Mouse (Mus musculus) embryonic facial prominence, embryonic 11.5 days (tissue): Measurements from ENCODE around the gene Ptprf. TPM values are rescaled to one million over a fixed set of nuclear protein-coding genes. Genes with fewer than 3 reads are reported as not detected.

Experiments
- ATAC-seq: fragments of 200-750 bp; cut with Nextera tagmentation; replicated peaks from 2 replicates; pipeline ENCODE4 v1.8.0; 2017; ENCODE audit warnings: low read depth; ENCODE audit not compliant: insufficient number of reproducible peaks, low FRiP score, low TSS enrichment
- DNase-seq: peaks from one replicate; pipeline ENCODE4 v3.0.0-alpha.2; 2015; ENCODE audit warnings: low spot score
- H3K27ac ChIP-seq: fragments of 300-500 bp; sonication (generic); replicated peaks from 2 replicates; pipeline ENCODE4 v1.5.1; 2014; ENCODE audit warnings: mild to moderate bottlenecking, low read depth, low read length, control low read depth
- H3K27me3 ChIP-seq: fragments of 300-500 bp; sonication (generic); 2 replicates; pipeline ENCODE4 v1.6.1; 2014; ENCODE audit warnings: mild to moderate bottlenecking, low read length, moderate library complexity, mixed read lengths; ENCODE audit not compliant: control insufficient read depth, insufficient read depth
- H3K36me3 ChIP-seq: fragments of 300-500 bp; sonication (generic); replicated peaks from 2 replicates; pipeline ENCODE4 v1.6.1; 2014; ENCODE audit warnings: low read depth, mild to moderate bottlenecking, low read length, moderate library complexity, mixed read lengths; ENCODE audit not compliant: control insufficient read depth, insufficient read depth
- H3K4me1 ChIP-seq: fragments of 300-500 bp; sonication (generic); 2 replicates; pipeline ENCODE4 v1.6.1; 2014; ENCODE audit warnings: low read length, mixed read lengths; ENCODE audit not compliant: control insufficient read depth, insufficient read depth
- H3K4me2 ChIP-seq: fragments of 300-500 bp; sonication (generic); 2 replicates; pipeline ENCODE4 v1.6.1; 2014; ENCODE audit warnings: low read depth, mild to moderate bottlenecking, control low read depth, low read length, moderate library complexity
- H3K4me3 ChIP-seq: fragments of 300-500 bp; sonication (generic); 2 replicates; pipeline ENCODE4 v1.5.1; 2014; ENCODE audit warnings: low read depth, low read length, control low read depth
- H3K9ac ChIP-seq: fragments of 300-500 bp; sonication (generic); replicated peaks from 2 replicates; pipeline ENCODE4 v1.6.1; 2014; ENCODE audit warnings: mild to moderate bottlenecking, control low read depth, low read length
- H3K9me3 ChIP-seq: fragments of 300-500 bp; sonication (generic); replicated peaks from 2 replicates; pipeline ENCODE4 v1.6.1; 2016; ENCODE audit warnings: mild to moderate bottlenecking, low read length, inconsistent platforms, mixed read lengths; ENCODE audit not compliant: control insufficient read depth
- WGBS: fragments of 180-500 bp; shearing (Covaris S2); extraction: QIAGEN DNeasy Blood & Tissue Kit; methylation state at CpG from one replicate; pipeline ENCODE4 v1.1.7; 2014; 5-methylcytosine and 5-hydroxymethylcytosine counted together
- polyA plus RNA-seq: library from polyadenylated mRNA; unstranded; fragments of >200 nt; fragmentation: Nextera tagmentation; extraction: Ambion mirVana; gene quantifications from 2 replicates; pipeline ENCODE4 v1.2.1, GENCODE M21; 2014

Gene Ptprf
- polyA plus RNA-seq, 1 experiment from 2014 or later, result 46.3 TPM

DNA sequence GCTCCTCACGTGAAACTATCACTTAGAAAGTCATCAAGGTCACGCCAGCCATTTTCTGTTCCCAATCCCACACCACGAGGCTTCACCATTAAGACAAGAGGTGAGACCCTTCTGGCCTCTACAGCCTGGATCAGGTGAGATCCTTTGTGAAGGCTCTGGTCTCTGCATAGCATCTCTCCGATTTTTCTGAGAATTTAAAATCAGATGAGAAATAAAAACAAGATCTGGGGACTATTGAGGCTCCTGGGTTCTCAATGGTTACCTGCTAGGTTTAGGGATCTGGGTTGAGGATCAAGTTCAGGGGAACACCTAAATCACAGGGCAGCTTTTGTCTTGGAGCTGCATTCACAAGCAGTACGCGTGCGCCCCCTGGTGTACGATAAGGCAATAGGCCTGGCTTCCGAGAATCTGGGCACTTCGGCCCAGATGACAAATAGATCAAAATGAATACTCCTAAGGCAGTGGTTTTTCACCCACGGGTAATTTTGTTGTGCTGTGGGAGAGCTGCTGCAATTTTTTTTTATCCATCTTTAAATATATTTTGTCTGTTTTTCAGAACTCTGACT lies 1.6 kb upstream of the Ptprf start:
- 13% methylated on average over 11 of the region's 11 CpGs for WGBS
- Histone ChIP-seq H3K27me3 (no peaks in the 10 kb centered on the region), H3K4me1 (no peaks in the 10 kb centered on the region), H3K27ac (no peak overlapping the region), H3K4me3 (no peak overlapping the region), H3K9me3 (no peaks in the 10 kb centered on the region), H3K9ac (no peak overlapping the region), H3K36me3 (no peaks in the 10 kb centered on the region), H3K4me2 (no peak overlapping the region)
- DNase-seq (peak; percentile 93), ATAC-seq (no peak)

DNA sequence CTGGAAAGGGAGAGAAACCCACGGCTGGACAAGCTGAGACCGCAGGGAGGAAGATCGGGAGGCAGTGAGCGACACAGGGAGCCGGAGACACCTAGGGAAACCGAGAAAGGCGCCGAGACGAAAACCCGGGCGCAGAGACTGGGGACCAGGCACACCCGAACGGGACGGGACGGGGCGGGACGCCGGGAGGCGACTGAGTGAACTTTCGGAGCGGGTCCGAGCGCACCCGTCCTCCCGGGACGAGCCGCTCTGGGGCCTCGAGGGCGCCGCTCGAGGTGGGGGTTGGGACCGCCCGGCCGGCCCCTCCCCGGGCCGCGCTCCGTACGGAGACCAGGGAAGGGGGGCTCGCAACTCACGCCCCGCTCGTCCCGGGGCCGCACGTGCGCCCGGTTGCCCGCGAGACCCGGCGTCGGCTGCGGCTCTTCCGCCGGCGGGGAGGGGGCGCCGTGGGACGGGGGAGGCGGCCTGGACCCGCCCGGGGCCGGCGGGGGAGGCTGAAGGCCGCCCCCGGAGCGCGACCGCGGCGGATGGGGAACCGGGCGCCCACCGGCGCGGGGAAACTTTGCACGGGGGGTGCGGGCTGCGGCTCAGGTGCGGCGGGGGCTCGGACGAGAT lies 682 bp downstream of the Ptprf start:
- no peaks in the 10 kb centered on the region for H3K27me3 ChIP-seq
- 1% methylated on average over 54 of the region's 84 CpGs for whole genome bisulfite sequencing
- H3K27ac ChIP-seq, result peak overlapping the region; percentile 91
- H3K9me3 ChIP-seq, result no peaks in the 10 kb centered on the region
- DNase-seq (peak; percentile 55), ATAC-seq (no peak)
- no peaks in the 10 kb centered on the region for H3K4me1 ChIP-seq
- peak overlapping the region; percentile 63 for H3K4me2 ChIP-seq
- peak overlapping the region; percentile 91 for H3K9ac ChIP-seq
- peak overlapping the region; percentile 97 for H3K4me3 ChIP-seq
- no peaks in the 10 kb centered on the region for H3K36me3 ChIP-seq

DNA sequence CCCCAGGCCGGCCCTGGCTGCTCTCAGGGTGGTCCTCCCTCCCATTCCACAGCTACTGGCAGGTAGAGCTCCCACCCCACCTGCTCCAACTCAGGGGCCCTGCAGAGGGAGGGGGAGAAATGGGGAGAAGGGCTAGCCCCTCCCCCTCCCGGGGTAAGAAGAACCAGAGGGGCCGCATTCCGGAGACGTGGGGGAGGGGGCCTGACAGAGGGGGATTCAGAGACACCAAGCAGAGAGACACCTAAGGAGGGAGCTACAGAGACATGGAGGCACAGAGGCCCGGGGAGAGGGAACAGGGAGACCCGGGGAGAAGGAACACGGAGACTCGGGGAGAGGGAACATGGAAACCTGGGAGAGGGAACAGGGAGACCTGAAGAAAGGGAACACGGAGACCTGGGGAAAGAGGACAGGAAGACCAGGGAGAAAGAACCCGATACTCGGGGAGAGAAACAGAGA lies 1.2 kb downstream of the Ptprf start:
- under 1% methylated on average over 12 of the region's 12 CpGs for WGBS
- peak; percentile 78 for DNase-seq
- H3K4me1 ChIP-seq, result no peaks in the 10 kb centered on the region
- peak; percentile 20; the same call in 1 of the 2 replicates for ATAC-seq
- peak overlapping the region; percentile 91 for H3K9ac ChIP-seq
- peak overlapping the region; percentile 63 for H3K4me2 ChIP-seq
- H3K4me3 ChIP-seq, result peak overlapping the region; percentile 97
- H3K9me3 ChIP-seq, result no peaks in the 10 kb centered on the region
- H3K36me3 ChIP-seq, result no peaks in the 10 kb centered on the region
- peak overlapping the region; percentile 91 for H3K27ac ChIP-seq
- H3K27me3 ChIP-seq, result no peaks in the 10 kb centered on the region

DNA sequence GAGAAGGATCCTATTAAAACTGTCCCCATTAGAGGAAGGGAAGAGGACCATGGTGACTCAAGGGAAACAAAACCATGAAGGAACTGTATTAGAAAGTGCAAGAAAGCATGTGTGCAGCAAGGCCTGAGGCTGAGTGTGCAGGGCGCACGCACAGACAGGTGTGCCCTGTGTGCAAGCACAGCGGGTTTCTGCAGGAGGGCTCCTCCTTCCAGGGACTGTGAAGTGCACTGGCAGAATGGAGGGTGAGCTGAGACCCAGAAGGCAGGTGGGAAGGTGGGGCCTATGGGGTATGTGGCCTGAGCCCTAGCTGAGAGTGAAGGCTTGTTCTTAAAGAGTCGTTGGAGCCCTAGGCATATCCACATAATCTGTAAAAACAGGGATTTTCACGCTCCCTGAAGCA lies 1.9 kb downstream of the Ptprf start:
- Histone ChIP-seq H3K4me3 (peak overlapping the region; percentile 97), H3K27me3 (no peaks in the 10 kb centered on the region), H3K9me3 (no peaks in the 10 kb centered on the region), H3K9ac (peak overlapping the region; percentile 91; the same call in 1 of the 2 replicates), H3K4me2 (peak overlapping the region; percentile 63), H3K4me1 (no peaks in the 10 kb centered on the region), H3K36me3 (no peaks in the 10 kb centered on the region), H3K27ac (no peak overlapping the region; the same call in 1 of the 2 replicates)
- no peak for ATAC-seq
- no peak for DNase-seq
- 47% methylated on average over 5 of the region's 5 CpGs for WGBS

DNA sequence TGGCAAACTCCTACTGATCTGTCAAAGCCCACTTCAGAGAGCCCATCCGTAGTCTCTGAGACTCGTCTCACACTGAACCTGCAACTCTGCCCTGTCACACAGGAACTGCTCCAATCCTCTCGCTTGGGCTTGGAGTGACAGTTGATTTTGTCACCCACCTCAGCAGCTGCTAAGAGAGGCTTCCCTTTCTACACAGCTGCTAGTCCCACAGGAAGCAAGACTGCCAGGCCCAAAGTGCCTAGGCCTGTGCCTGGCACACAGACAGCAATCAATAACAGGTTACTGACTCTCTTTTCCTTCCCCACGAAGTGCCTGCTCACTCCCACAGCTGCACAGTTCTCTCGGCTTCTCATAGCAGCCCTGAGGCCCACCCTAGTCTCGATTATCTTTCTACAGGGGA lies 2.7 kb downstream of the Ptprf start:
- Histone ChIP-seq H3K27me3 (no peaks in the 10 kb centered on the region), H3K27ac (no peak overlapping the region), H3K9me3 (no peaks in the 10 kb centered on the region), H3K36me3 (no peaks in the 10 kb centered on the region), H3K9ac (no peak overlapping the region), H3K4me3 (no peak overlapping the region), H3K4me1 (no peaks in the 10 kb centered on the region), H3K4me2 (no peak overlapping the region)
- no peak for ATAC-seq
- 79% methylated on average over 6 of the region's 6 CpGs for WGBS
- DNase-seq, result no peak

DNA sequence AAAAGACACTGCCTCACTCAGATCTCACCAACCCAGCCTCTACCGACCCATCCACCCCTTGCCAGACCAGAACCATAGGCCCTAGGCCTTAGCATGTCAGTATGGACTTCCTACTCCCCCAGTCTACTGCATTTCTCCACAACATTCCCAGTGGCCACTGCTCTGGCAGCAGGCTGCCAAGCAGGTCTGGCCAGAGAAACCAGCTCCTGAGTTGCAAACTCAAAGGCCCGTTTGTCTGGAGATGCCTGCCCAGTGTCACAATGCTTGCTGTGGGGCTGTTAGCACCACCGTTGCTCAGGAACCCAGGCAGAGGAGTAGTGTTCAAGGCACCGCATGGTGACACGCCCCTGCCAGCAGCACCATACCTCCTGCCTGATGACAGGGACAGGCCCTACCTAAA lies 5.0 kb downstream of the Ptprf start:
- H3K9ac ChIP-seq, result no peak overlapping the region
- no peak overlapping the region for H3K4me2 ChIP-seq
- H3K4me3 ChIP-seq, result no peak overlapping the region
- no peaks in the 10 kb centered on the region for H3K27me3 ChIP-seq
- no peaks in the 10 kb centered on the region for H3K36me3 ChIP-seq
- DNase-seq (no peak), ATAC-seq (no peak)
- H3K9me3 ChIP-seq, result no peaks in the 10 kb centered on the region
- WGBS, result 80% methylated on average over 5 of the region's 5 CpGs
- no peak overlapping the region for H3K27ac ChIP-seq
- H3K4me1 ChIP-seq, result no peaks in the 10 kb centered on the region

DNA sequence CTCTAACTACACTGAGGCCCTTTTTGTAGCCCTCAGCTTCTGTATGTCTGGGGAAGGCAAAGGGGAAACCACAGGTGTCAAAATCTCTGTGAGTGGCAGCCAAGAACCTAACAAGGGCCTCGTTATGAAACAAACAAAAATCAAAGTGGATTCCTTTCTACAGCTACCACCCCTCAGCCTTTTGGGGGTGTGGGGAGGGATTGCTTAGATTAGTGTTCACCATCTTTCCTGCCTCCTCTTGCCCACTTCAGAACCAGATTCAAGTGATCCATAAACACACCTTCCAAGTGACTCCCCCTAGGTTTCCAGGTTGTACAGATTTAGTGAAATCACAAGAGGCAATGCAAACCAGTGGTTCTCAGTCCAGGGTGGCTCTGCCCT lies 9.0 kb downstream of the Ptprf start:
- Histone ChIP-seq H3K36me3 (no peaks in the 10 kb centered on the region), H3K4me2 (no peak overlapping the region), H3K4me3 (no peak overlapping the region), H3K9ac (no peak overlapping the region), H3K9me3 (no peaks in the 10 kb centered on the region), H3K27me3 (no peaks in the 10 kb centered on the region), H3K4me1 (peaks cover 8% of the 10 kb centered on the region), H3K27ac (no peak overlapping the region)
- ATAC-seq (no peak), DNase-seq (no peak)
- 74% methylated on average over 1 of the region's 1 CpGs for WGBS

DNA sequence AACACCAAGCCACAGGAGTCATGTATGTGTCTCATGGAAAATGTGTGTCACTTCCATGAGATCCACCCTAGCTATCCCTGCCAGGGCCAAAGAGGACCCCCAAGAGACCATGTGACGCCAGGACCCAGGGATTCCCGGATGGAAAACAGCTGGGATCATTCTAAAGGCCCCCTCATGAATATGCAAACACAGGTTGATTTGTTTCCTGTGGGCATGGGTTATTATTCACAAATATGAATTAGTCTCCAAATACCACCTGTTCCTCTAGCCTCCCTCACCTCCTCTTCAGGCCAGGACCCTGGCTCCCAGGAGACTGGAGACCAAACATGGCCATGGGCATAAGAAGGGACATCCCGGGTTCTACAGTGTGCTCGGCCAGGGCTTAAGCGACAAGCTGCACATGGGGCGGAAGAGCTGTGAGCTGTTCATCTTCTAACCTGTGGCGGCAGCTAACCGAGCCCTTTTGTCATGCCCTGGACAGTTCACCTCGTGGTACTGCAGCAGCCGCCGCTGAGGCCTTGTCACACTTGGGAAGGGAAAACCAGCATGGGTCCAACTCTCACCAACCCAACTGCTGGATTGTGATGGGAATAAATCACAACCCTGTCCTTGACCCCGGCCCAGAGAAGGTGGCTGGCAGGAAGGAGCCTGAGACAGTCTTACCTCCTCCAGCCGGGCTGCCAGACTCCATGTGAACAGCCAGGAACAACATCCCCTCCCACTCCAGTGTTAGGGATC lies 9.6 kb downstream of the Ptprf start:
- no peak for DNase-seq
- no peak for ATAC-seq

More for the DNA sequence above, 9.6 kb downstream of the Ptprf start:
- WGBS, result 79% methylated on average over 13 of the region's 13 CpGs
- Histone ChIP-seq H3K4me1 (peaks cover 13% of the 10 kb centered on the region), H3K9ac (no peak overlapping the region; the same call in 1 of the 2 replicates), H3K4me2 (no peak overlapping the region), H3K27me3 (no peaks in the 10 kb centered on the region), H3K4me3 (no peak overlapping the region), H3K9me3 (no peaks in the 10 kb centered on the region), H3K27ac (no peak overlapping the region), H3K36me3 (no peaks in the 10 kb centered on the region)
